Mouse (Mus musculus) megakaryocyte, embryonic 14.5 days (primary cell): ENCODE measurements around the gene Dscam. TPM values are rescaled to one million over a fixed set of nuclear protein-coding genes. Genes with fewer than 3 reads are reported as not detected.

Experiments
- H3K27me3 ChIP-seq: replicated peaks from 2 replicates; pipeline ENCODE3; 2012; ENCODE audit warnings: inconsistent platforms
- H3K36me3 ChIP-seq: replicated peaks from 2 replicates; pipeline ENCODE3; 2012; ENCODE audit warnings: low read length, inconsistent platforms, mixed read lengths
- H3K4me1 ChIP-seq: 2 replicates; pipeline ENCODE4 v1.6.1; 2012; ENCODE audit warnings: inconsistent platforms
- H3K4me3 ChIP-seq: replicated peaks from 2 replicates; pipeline ENCODE3; 2012; ENCODE audit warnings: moderate library complexity, mild to moderate bottlenecking, inconsistent platforms
- H3K9me3 ChIP-seq: 2 replicates; pipeline ENCODE4 v1.6.1; 2012; ENCODE audit warnings: inconsistent platforms
- FLI1 ChIP-seq: IDR thresholded peaks from 2 replicates; pipeline ENCODE4 v1.6.1; 2012; ENCODE audit warnings: low read length, inconsistent platforms, mixed read lengths
- GATA1 ChIP-seq: IDR thresholded peaks from 3 replicates; pipeline ENCODE4 v1.6.1; 2012; ENCODE audit warnings: mixed read lengths, low read length, inconsistent platforms, borderline replicate concordance
- polyA plus RNA-seq: library from polyadenylated mRNA; stranded (reverse); fragments of >175 nt; gene quantifications from 2 replicates; pipeline ENCODE4 v1.2.3, GENCODE M21; 2012; ENCODE audit warnings: low replicate concordance; ENCODE audit not compliant: insufficient read depth

The Dscam gene
- polyA plus RNA-seq, 1 experiment, result not detected

DNA sequence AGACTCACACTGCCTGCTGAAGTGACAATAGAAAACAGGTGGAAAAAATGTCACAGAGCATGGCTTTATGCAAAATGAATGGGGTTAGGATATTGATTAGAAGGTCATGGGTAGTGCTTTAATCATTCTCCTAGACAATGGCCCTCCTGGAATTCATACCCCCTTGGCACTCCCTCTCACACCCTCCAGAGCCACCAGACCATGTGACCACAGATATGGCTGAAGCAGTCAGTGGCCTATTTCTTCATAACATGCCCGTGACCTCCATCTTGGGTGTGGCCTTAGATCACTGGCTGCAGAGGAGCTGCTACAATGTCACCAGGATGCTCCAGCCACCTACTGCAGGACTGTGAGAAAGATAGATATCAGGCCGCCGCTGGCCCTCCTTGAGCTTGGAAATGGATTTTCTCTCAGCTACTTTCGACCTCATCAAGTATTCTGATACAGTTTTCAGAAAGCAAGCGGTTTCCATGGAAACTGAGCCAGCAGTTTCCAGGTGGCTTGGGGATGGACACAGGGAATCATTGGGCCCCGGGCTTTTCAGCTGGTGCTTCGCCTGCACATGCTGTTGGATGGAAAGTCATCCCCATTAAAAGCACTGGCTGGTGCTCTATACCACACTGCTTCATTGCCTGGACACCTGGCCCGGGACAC, 445.4 kb downstream of the Dscam start:
- Histone ChIP-seq H3K36me3 (no peaks in the 10 kb centered on the region), H3K4me1 (no peaks in the 10 kb centered on the region), H3K9me3 (no peaks in the 10 kb centered on the region), H3K4me3 (no peak overlapping the region), H3K27me3 (no peaks in the 10 kb centered on the region)
- no peak for TF ChIP-seq FLI1
- no peak for TF ChIP-seq GATA1

GRCm38 (mm10) chr16:96724591-96724990, 446.0 kb downstream of the Dscam start:
- TF ChIP-seq GATA1 (no peak), FLI1 (no peak)
- Histone ChIP-seq H3K4me1 (no peaks in the 10 kb centered on the region), H3K4me3 (no peak overlapping the region), H3K9me3 (no peaks in the 10 kb centered on the region), H3K27me3 (no peaks in the 10 kb centered on the region), H3K36me3 (no peaks in the 10 kb centered on the region)

DNA sequence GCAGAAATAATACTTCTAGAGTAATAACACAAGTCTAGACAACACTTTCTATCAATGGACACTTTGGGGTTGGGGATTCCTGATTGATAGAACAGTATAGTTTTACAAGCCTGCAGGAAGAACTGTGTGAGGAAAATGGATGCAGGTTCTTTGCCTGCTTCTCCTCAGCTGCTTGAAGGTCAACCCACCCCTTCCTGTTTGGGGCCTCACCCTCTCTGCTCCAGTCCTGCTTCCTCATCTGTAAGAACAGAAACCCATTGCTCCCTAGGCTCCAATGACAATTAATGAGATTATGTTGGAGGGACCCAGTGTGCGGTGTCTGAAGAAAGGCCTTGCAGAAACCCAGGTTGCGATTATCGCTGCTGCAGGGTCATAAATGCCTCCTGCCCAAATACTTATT, 446.4 kb downstream of the Dscam start:
- no peak overlapping the region for H3K4me3 ChIP-seq
- H3K36me3 ChIP-seq, result no peaks in the 10 kb centered on the region
- H3K4me1 ChIP-seq, result no peaks in the 10 kb centered on the region
- TF ChIP-seq FLI1 (no peak), GATA1 (no peak)
- no peaks in the 10 kb centered on the region for H3K27me3 ChIP-seq
- H3K9me3 ChIP-seq, result no peaks in the 10 kb centered on the region

GRCm38 (mm10) chr16:96723066-96723669, 447.4 kb downstream of the Dscam start:
- no peaks in the 10 kb centered on the region for H3K27me3 ChIP-seq
- TF ChIP-seq FLI1, result no peak
- no peak for TF ChIP-seq GATA1
- no peaks in the 10 kb centered on the region for H3K9me3 ChIP-seq
- H3K4me3 ChIP-seq, result no peak overlapping the region
- no peaks in the 10 kb centered on the region for H3K36me3 ChIP-seq
- H3K4me1 ChIP-seq, result no peaks in the 10 kb centered on the region

- Histone ChIP-seq H3K9me3 (no peaks in the 10 kb centered on the region), H3K4me1 (no peaks in the 10 kb centered on the region)
- TF ChIP-seq FLI1 (no peak), GATA1 (no peak)
Observed at GRCm38 (mm10) chr16:96722135-96722534, 448.4 kb downstream of the Dscam start.

DNA sequence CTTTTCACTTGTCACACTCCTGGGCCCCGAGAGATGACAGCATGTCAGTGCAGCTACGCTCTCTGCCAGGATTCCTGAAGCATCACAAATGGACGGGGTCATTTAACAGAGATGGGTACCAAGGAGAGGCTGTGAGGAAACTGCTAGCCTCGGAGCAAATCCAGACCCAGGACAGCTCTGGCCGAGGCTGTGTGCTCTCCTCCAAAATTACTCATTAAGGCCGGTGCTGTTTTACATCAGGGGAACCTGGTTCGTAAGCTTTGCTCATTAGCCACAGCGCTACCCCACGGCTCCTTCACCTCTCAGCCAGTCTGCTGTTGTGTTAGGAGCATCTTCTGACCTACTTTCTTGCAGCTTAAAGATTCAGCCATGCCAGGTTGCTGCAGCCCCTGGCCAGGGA, 449.3 kb downstream of the Dscam start:
- H3K4me1 ChIP-seq, result no peaks in the 10 kb centered on the region
- TF ChIP-seq GATA1 (no peak), FLI1 (no peak)
- H3K27me3 ChIP-seq, result no peaks in the 10 kb centered on the region
- H3K4me3 ChIP-seq, result no peak overlapping the region
- no peaks in the 10 kb centered on the region for H3K36me3 ChIP-seq
- no peaks in the 10 kb centered on the region for H3K9me3 ChIP-seq

More at GRCm38 (mm10) chr16:96722135-96722534, 448.4 kb downstream of the Dscam start:
- Histone ChIP-seq H3K27me3 (no peaks in the 10 kb centered on the region), H3K4me3 (no peak overlapping the region), H3K36me3 (no peaks in the 10 kb centered on the region)

DNA sequence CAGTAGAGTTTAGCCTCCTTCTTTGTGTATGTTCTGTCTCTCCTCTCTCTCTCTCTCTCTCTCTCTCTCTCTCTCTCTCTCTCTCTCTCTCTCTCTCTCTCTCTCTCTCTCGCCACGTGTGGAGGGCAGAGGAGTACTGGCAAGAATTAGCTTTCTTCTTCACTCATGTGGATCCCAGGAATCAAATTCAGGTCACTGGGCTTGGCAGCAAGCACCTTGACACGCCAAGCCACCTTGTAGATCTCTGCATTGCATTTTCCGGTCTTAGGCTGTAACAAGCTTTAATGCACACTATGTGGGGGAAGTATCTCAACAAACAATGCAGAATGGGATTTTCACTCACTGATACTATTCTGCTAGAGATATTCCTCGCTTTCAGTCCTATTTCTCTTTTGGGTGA, 449.9 kb downstream of the Dscam start:
- Histone ChIP-seq H3K4me3 (no peak overlapping the region), H3K9me3 (no peaks in the 10 kb centered on the region), H3K4me1 (no peaks in the 10 kb centered on the region), H3K36me3 (no peaks in the 10 kb centered on the region), H3K27me3 (no peaks in the 10 kb centered on the region)
- no peak for TF ChIP-seq GATA1
- no peak for TF ChIP-seq FLI1

- Histone ChIP-seq H3K36me3 (no peaks in the 10 kb centered on the region), H3K27me3 (no peaks in the 10 kb centered on the region), H3K9me3 (no peaks in the 10 kb centered on the region), H3K4me3 (no peak overlapping the region), H3K4me1 (no peaks in the 10 kb centered on the region)
- TF ChIP-seq GATA1 (no peak), FLI1 (no peak)
Observed at GRCm38 (mm10) chr16:96718221-96718620, 452.3 kb downstream of the Dscam start.

- H3K9me3 ChIP-seq, result no peaks in the 10 kb centered on the region
- no peaks in the 10 kb centered on the region for H3K4me1 ChIP-seq
- TF ChIP-seq GATA1 (no peak), FLI1 (no peak)
- H3K27me3 ChIP-seq, result no peaks in the 10 kb centered on the region
- no peak overlapping the region for H3K4me3 ChIP-seq
- no peaks in the 10 kb centered on the region for H3K36me3 ChIP-seq
Observed at GRCm38 (mm10) chr16:96716633-96717032, 453.9 kb downstream of the Dscam start.

GRCm38 (mm10) chr16:96711935-96712334, 458.6 kb downstream of the Dscam start:
- H3K9me3 ChIP-seq, result peaks cover 4% of the 10 kb centered on the region; the same call in 1 of the 2 replicates
- no peak for TF ChIP-seq FLI1
- H3K4me3 ChIP-seq, result no peak overlapping the region
- no peaks in the 10 kb centered on the region for H3K4me1 ChIP-seq
- no peaks in the 10 kb centered on the region for H3K27me3 ChIP-seq
- H3K36me3 ChIP-seq, result no peaks in the 10 kb centered on the region

- H3K4me3 ChIP-seq, result no peak overlapping the region
- no peaks in the 10 kb centered on the region for H3K9me3 ChIP-seq
- no peaks in the 10 kb centered on the region for H3K4me1 ChIP-seq
- TF ChIP-seq FLI1 (no peak), GATA1 (no peak)
- H3K36me3 ChIP-seq, result no peaks in the 10 kb centered on the region
- H3K27me3 ChIP-seq, result no peaks in the 10 kb centered on the region
Observed at GRCm38 (mm10) chr16:96700551-96700950, 470.0 kb downstream of the Dscam start.
